Comparison of ENCODE assay signal across 8 mouse cellular contexts in the genomic region with DNA sequence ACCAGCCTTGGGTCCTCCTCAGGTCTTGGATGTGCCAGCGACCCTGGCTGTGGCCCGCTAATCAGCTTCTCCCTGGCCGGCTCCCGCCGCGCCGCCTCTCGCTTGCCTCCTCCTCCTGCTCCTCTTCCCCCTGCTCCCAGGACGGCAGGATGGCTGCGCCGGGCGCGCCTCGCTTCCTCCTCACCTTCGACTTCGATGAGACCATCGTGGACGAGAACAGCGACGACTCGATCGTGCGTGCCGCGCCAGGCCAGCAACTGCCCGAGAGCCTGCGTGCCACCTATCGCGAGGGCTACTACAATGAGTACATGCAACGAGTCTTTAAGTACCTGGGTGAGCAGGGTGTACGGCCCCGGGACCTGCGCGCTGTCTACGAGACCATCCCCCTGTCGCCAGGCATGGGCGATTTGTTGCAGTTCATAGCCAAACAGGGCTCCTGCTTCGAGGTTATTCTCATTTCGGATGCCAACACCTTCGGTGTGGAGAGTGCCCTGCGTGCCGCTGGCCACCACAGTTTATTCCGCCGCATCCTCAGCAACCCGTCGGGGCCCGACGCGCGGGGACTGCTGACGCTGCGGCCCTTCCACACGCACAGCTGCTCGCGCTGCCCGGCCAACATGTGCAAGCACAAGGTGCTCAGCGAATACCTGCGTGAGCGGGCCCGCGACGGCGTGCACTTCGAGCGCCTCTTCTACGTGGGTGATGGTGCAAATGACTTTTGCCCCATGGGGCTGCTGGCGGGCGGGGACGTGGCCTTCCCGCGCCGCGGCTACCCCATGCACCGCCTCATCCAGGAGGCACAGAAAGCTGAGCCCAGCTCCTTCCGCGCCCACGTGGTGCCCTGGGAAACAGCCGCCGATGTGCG. TPM values are rescaled to one million over a fixed set of nuclear protein-coding genes. Genes with fewer than 3 reads are reported as not detected.
A peak's percentile ranks its signal among the peaks of the same experiment; 100 is the strongest.
DNase-seq lines count a peak whose midpoint lies in the region; ATAC-seq lines count a peak whose summit lies in the region.

No protein-coding gene starts in this region.

- peaks cover 50% of the 10 kb centered on the region for H3K4me1 ChIP-seq in lung, embryonic 15.5 days
- peaks cover 60% of the 10 kb centered on the region for H3K4me1 ChIP-seq in forebrain, embryonic 10.5 days
- peaks cover 43% of the 10 kb centered on the region for H3K4me1 ChIP-seq in intestine, embryonic 15.5 days (replicated peaks)

- no peaks in the 10 kb centered on the region for H3K36me3 ChIP-seq in lung, embryonic 15.5 days
- no peaks in the 10 kb centered on the region for H3K36me3 ChIP-seq in forebrain, embryonic 10.5 days (replicated peaks)
- H3K36me3 ChIP-seq in intestine, embryonic 15.5 days, result 0 out of 2 replicates have a peak, but pooled peaks cover 3% of the 10 kb centered on the region

- H3K27ac ChIP-seq in lung, embryonic 15.5 days, result no peak overlapping the region
- H3K27ac ChIP-seq in forebrain, embryonic 10.5 days, result no peak overlapping the region
- H3K27ac ChIP-seq in intestine, embryonic 15.5 days, result no peak overlapping the region

- H3K4me3 ChIP-seq in lung, embryonic 15.5 days, result peak overlapping the region; percentile 31
- peak overlapping the region; percentile 36 for H3K4me3 ChIP-seq in forebrain, embryonic 10.5 days
- H3K4me3 ChIP-seq in intestine, embryonic 15.5 days (replicated peaks), result peak overlapping the region; percentile 35

- H3K27me3 ChIP-seq in lung, embryonic 15.5 days, result peaks cover 90% of the 10 kb centered on the region
- peaks cover 100% of the 10 kb centered on the region for H3K27me3 ChIP-seq in forebrain, embryonic 10.5 days (ENCODE audit: poor library complexity, severe bottlenecking)
- peaks cover 74% of the 10 kb centered on the region for H3K27me3 ChIP-seq in intestine, embryonic 15.5 days (replicated peaks)

- no peaks in the 10 kb centered on the region for H3K9me3 ChIP-seq in lung, embryonic 15.5 days
- H3K9me3 ChIP-seq in forebrain, embryonic 10.5 days, result no peaks in the 10 kb centered on the region
- no peaks in the 10 kb centered on the region for H3K9me3 ChIP-seq in intestine, embryonic 15.5 days

- H3K4me2 ChIP-seq in lung, embryonic 15.5 days, result peak overlapping the region; percentile 60
- peak overlapping the region; percentile 63 for H3K4me2 ChIP-seq in intestine, embryonic 15.5 days (replicated peaks)

- no peak for DNase-seq in lung, postnatal 25 days (ENCODE audit: low spot score)
- DNase-seq in forebrain, embryonic 10.5 days (ENCODE audit: extremely low spot score, low spot score), result peak; percentile 32
- DNase-seq in naive thymus-derived CD4-positive, alpha-beta T cell, adult 2 months (ENCODE audit: low read depth), result peak; percentile 58
- no peak for DNase-seq in urinary bladder, postnatal 10 days (ENCODE audit: low spot score)
- DNase-seq in urinary bladder, postnatal 14 days (ENCODE audit: low spot score), result no peak

- 2% methylated on average over 80 of the region's 80 CpGs for WGBS in lung, embryonic 15.5 days
- 3% methylated on average over 80 of the region's 80 CpGs for WGBS in forebrain, embryonic 10.5 days
- WGBS in intestine, embryonic 15.5 days, result 5% methylated on average over 80 of the region's 80 CpGs

- ATAC-seq in lung, embryonic 15.5 days (ENCODE audit: borderline replicate concordance, extremely low read depth, low FRiP score, low TSS enrichment), result no peak
- ATAC-seq in intestine, embryonic 15.5 days, result no peak
- no peak for ATAC-seq in frontal cortex, adult (ENCODE audit: low TSS enrichment)

- 0 out of 2 replicates have a peak overlapping the region, but pooled peaks have one; percentile 13 for H3K9ac ChIP-seq in lung, embryonic 15.5 days
- peak overlapping the region; percentile 24 for H3K9ac ChIP-seq in intestine, embryonic 15.5 days

RNA-seq across cellular contexts. Expression of gene Phospho1, which starts 6.3 kb away (rescaled TPM):
- 0.32 and 0.84 TPM in 2 replicates for polyA plus RNA-seq in lung, embryonic 15.5 days (2015; fragmentation: Nextera tagmentation; extraction: Ambion mirVana)
- polyA plus RNA-seq in forebrain, embryonic 10.5 days (2016; fragmentation: Nextera tagmentation; extraction: Ambion mirVana), result not detected in 2 replicates
- polyA plus RNA-seq in intestine, embryonic 15.5 days (2015; fragmentation: Nextera tagmentation; extraction: Ambion mirVana), result 0.55 and 0.56 TPM in 2 replicates

RNA-seq across cellular contexts. Expression of gene Gngt2, which starts 6.4 kb away (rescaled TPM):
- polyA plus RNA-seq in lung, embryonic 15.5 days (2015; fragmentation: Nextera tagmentation; extraction: Ambion mirVana), result 18.9 and 20.9 TPM in 2 replicates
- 6.7 and 7.3 TPM in 2 replicates for polyA plus RNA-seq in forebrain, embryonic 10.5 days (2016; fragmentation: Nextera tagmentation; extraction: Ambion mirVana)
- polyA plus RNA-seq in intestine, embryonic 15.5 days (2015; fragmentation: Nextera tagmentation; extraction: Ambion mirVana), result 20.3 and 21.7 TPM in 2 replicates

RNA-seq across cellular contexts. Expression of gene Abi3, which starts 11.6 kb away (rescaled TPM):
- 11.4 and 19.7 TPM in 2 replicates for polyA plus RNA-seq in lung, embryonic 15.5 days (2015; fragmentation: Nextera tagmentation; extraction: Ambion mirVana)
- polyA plus RNA-seq in forebrain, embryonic 10.5 days (2016; fragmentation: Nextera tagmentation; extraction: Ambion mirVana), result 2.3 and 4.6 TPM in 2 replicates
- 9.5 and 10.0 TPM in 2 replicates for polyA plus RNA-seq in intestine, embryonic 15.5 days (2015; fragmentation: Nextera tagmentation; extraction: Ambion mirVana)

Comparison
In these comparisons a context has a peak if more than half of its experiments do, and no peak if none do; other contexts are left out.
1. DNase-seq: peak in forebrain, embryonic 10.5 days (single experiment) and naive thymus-derived CD4-positive, alpha-beta T cell, adult 2 months (single experiment); none in lung, postnatal 25 days (single experiment), urinary bladder, postnatal 10 days (single experiment) and urinary bladder, postnatal 14 days (single experiment).
2. Peak in every context shown above with its lines, with median percentiles within 50 percentile points of each other: H3K4me3 ChIP-seq.